Mouse (Mus musculus) intestine, embryonic 16.5 days (tissue): ENCODE data around the gene Myh9. TPM values are rescaled to one million over a fixed set of nuclear protein-coding genes. Genes with fewer than 3 reads are reported as not detected.
"Not testable (repeated sequence)": the region's sequence is repeated elsewhere in the genome, so short reads cannot be mapped to it uniquely, and the experiment has no call there.

Experiments used
- ATAC-seq: fragments of 200-750 bp; cut with Nextera tagmentation; 2 replicates; pipeline ENCODE4 v1.8.0; 2017; ENCODE audit warnings: moderate TSS enrichment, moderate library complexity
- H3K27ac ChIP-seq: fragments of 300-500 bp; sonication (generic); 2 replicates; pipeline ENCODE4 v1.5.1; 2014; ENCODE audit warnings: mild to moderate bottlenecking, low read length
- H3K27me3 ChIP-seq: fragments of 300-500 bp; sonication (generic); replicated peaks from 2 replicates; pipeline ENCODE4 v1.6.1; 2014; ENCODE audit warnings: low read length, control low read depth, mixed read lengths; ENCODE audit not compliant: control insufficient read depth, insufficient read depth
- H3K36me3 ChIP-seq: fragments of 300-500 bp; sonication (generic); 2 replicates; pipeline ENCODE4 v1.6.1; 2014; ENCODE audit warnings: low read length, control low read depth; ENCODE audit not compliant: control insufficient read depth, insufficient read depth
- H3K4me1 ChIP-seq: fragments of 300-500 bp; sonication (generic); 2 replicates; pipeline ENCODE4 v1.6.1; 2014; ENCODE audit warnings: low read length, control low read depth, mixed read lengths; ENCODE audit not compliant: control insufficient read depth, insufficient read depth
- H3K4me2 ChIP-seq: fragments of 300-500 bp; sonication (generic); 2 replicates; pipeline ENCODE4 v1.6.1; 2014; ENCODE audit warnings: low read depth, low read length, control low read depth
- H3K4me3 ChIP-seq: fragments of 300-500 bp; sonication (generic); 2 replicates; pipeline ENCODE4 v1.5.1; 2014; ENCODE audit warnings: mild to moderate bottlenecking, low read length
- H3K9ac ChIP-seq: fragments of 300-500 bp; sonication (generic); 2 replicates; pipeline ENCODE4 v1.6.1; 2014; ENCODE audit warnings: low read depth, low read length
- H3K9me3 ChIP-seq: fragments of 300-500 bp; sonication (generic); 2 replicates; pipeline ENCODE4 v1.6.1; 2016; ENCODE audit warnings: low read length, control low read depth; ENCODE audit not compliant: control insufficient read depth
- WGBS: fragments of 180-500 bp; shearing (Covaris S2); extraction: QIAGEN DNeasy Blood & Tissue Kit; methylation state at CpG from one replicate; pipeline ENCODE4 v1.1.7; 2014; 5-methylcytosine and 5-hydroxymethylcytosine counted together
- polyA plus RNA-seq: library from polyadenylated mRNA; unstranded; fragments of >200 nt; fragmentation: Nextera tagmentation; extraction: Ambion mirVana; gene quantifications from 2 replicates; pipeline ENCODE4 v1.2.1, GENCODE M21; 2015

Myh9 gene
- polyA plus RNA-seq, 1 experiment from 2014 or later, result 39.1 TPM

- no peak for ATAC-seq
- Histone ChIP-seq H3K27ac (peak overlapping the region; percentile 8; the same call in 1 of the 2 replicates), H3K9me3 (no peaks in the 10 kb centered on the region), H3K4me1 (peaks cover 17% of the 10 kb centered on the region), H3K4me3 (no peak overlapping the region), H3K4me2 (no peak overlapping the region), H3K27me3 (no peaks in the 10 kb centered on the region), H3K9ac (no peak overlapping the region), H3K36me3 (no peaks in the 10 kb centered on the region)
- 35% methylated on average over 4 of the region's 4 CpGs for WGBS
Observed at GRCm38 (mm10) chr15:77874310-77874709, 32.3 kb upstream of the Myh9 start.

DNA sequence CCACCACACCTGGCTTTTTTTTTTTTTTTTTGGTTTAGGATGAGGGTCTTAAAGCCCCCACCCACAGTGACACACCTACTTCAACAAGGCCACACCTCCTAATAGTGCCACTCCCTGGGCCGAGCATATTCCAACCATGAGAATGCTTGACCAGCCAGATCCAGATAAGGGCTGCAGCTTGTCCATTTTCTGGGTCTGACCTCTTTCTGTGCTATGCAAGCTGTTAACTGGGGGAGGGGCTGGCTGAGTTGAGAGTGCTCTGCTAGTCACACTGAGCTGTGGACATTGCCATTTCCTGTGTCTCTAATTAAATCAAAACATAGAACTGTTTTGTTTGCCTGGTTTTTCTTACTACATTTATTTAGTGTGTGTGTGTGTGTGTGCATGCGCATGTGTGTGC is 31.6 kb upstream of the Myh9 start:
- peaks cover 17% of the 10 kb centered on the region for H3K4me1 ChIP-seq
- H3K36me3 ChIP-seq, result no peaks in the 10 kb centered on the region
- peak overlapping the region; percentile 8; the same call in 1 of the 2 replicates for H3K27ac ChIP-seq
- H3K9ac ChIP-seq, result no peak overlapping the region
- 67% methylated on average over 2 of the region's 2 CpGs for WGBS
- no peak overlapping the region for H3K4me3 ChIP-seq
- ATAC-seq, result peak; percentile 12; the same call in 1 of the 2 replicates
- H3K27me3 ChIP-seq, result no peaks in the 10 kb centered on the region
- H3K4me2 ChIP-seq, result no peak overlapping the region
- no peaks in the 10 kb centered on the region for H3K9me3 ChIP-seq

- Histone ChIP-seq H3K4me1 (peaks cover 17% of the 10 kb centered on the region), H3K27me3 (no peaks in the 10 kb centered on the region), H3K4me3 (no peak overlapping the region), H3K36me3 (no peaks in the 10 kb centered on the region), H3K4me2 (no peak overlapping the region), H3K9me3 (no peaks in the 10 kb centered on the region), H3K9ac (no peak overlapping the region), H3K27ac (0 out of 2 replicates have a peak overlapping the region, but pooled peaks have one; percentile 12)
- 52% methylated on average over 3 of the region's 3 CpGs for WGBS
- ATAC-seq, result peak; percentile 83
Observed at GRCm38 (mm10) chr15:77872996-77873395, 31.0 kb upstream of the Myh9 start.

- Histone ChIP-seq H3K36me3 (no peaks in the 10 kb centered on the region), H3K4me2 (no peak overlapping the region), H3K27ac (no peak overlapping the region), H3K9ac (no peak overlapping the region), H3K4me1 (peaks cover 12% of the 10 kb centered on the region; the same call in 1 of the 2 replicates), H3K4me3 (no peak overlapping the region), H3K9me3 (no peaks in the 10 kb centered on the region), H3K27me3 (no peaks in the 10 kb centered on the region)
- ATAC-seq, result no peak
- WGBS, result 95% methylated on average over 5 of the region's 5 CpGs
Observed at GRCm38 (mm10) chr15:77868340-77868739, 26.4 kb upstream of the Myh9 start.

DNA sequence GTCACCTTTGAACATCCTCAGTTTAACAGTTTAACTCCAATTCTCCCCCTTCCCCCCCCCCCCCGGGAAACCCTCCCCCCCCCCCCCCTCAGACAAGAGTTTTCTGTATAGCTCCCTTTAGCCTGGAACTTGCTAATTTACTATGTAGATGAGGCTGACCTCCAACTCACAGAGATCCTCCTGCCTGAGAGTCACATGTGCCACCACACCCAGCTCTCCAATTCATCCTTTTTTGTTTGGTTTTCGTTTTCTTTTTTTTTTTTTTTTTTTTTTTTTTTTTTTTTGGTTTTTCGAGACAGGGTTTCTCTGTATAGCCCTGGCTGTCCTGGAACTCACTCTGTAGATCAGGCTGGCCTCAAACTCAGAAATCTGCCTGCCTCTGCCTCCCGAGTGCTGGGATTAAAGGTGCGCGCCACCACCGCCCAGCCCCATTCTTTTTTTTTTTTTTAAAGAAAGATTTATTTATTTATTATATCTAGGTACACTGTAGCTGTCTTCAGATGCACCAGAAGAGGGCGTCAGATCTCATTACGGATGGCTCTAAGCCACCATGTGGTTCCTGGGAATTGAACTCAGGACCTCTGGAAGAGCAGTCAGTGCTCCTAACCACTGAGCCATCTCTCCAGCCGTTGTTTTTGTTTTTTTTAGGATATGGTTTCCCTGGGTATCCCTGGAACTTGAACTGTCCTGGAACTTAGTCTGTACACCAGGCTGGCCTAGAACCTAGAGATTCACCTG is 25.4 kb upstream of the Myh9 start:
- H3K9me3 ChIP-seq, H3K36me3 ChIP-seq, H3K9ac ChIP-seq, H3K27me3 ChIP-seq, H3K27ac ChIP-seq, ATAC-seq, H3K4me2 ChIP-seq, H3K4me3 ChIP-seq: not testable (repeated sequence)
- peaks cover 12% of the 10 kb centered on the region; the same call in 1 of the 2 replicates for H3K4me1 ChIP-seq
- WGBS, result 78% methylated on average over 8 of the region's 10 CpGs

- Histone ChIP-seq H3K4me2 (no peak overlapping the region), H3K9me3 (no peaks in the 10 kb centered on the region), H3K9ac (0 out of 2 replicates have a peak overlapping the region, but pooled peaks have one; percentile 24), H3K36me3 (no peaks in the 10 kb centered on the region), H3K27ac (peak overlapping the region; percentile 77), H3K27me3 (no peaks in the 10 kb centered on the region), H3K4me1 (peaks cover 12% of the 10 kb centered on the region; the same call in 1 of the 2 replicates), H3K4me3 (no peak overlapping the region)
- WGBS, result 42% methylated on average over 11 of the region's 11 CpGs
- peak; percentile 84 for ATAC-seq
Observed at GRCm38 (mm10) chr15:77866583-77867220, 24.7 kb upstream of the Myh9 start.

DNA sequence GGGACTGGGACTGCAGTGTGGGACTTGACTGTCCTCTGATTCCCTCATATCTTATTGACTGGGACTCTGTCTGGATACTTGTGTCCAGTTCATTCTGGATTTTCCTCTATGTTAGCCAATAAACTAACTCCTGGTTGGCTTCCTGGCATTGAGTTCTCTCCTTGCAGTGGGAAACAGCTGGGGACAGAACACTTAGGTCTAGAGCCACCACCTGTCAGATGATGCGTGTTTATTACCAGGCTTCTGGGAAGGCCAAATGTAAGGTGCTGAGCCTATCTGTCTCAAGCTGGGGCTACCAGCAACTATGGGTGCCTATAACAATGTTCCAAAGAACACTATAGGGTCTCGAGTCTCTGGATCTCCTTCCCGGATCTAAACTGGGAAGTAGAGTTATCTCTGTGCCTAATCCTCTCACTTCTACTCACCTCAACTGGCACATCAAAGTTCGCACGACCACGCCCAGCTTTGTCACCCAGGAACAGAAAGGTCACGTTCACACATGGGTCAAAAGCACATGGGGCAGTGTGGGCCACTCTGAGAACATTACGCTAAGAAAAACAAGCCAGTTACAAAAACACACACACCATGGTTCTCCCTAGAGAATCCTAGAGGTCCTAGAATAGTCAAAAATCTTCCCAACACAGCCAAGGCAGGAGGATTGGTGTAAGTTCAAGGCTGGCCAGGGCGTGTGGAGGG is 22.2 kb upstream of the Myh9 start:
- no peak for ATAC-seq
- no peak overlapping the region for H3K4me2 ChIP-seq
- H3K36me3 ChIP-seq, result no peaks in the 10 kb centered on the region
- peaks cover 12% of the 10 kb centered on the region; the same call in 1 of the 2 replicates for H3K4me1 ChIP-seq
- no peak overlapping the region for H3K4me3 ChIP-seq
- no peaks in the 10 kb centered on the region for H3K27me3 ChIP-seq
- no peaks in the 10 kb centered on the region for H3K9me3 ChIP-seq
- H3K27ac ChIP-seq, result no peak overlapping the region
- H3K9ac ChIP-seq, result no peak overlapping the region
- WGBS, result 79% methylated on average over 9 of the region's 9 CpGs

- Histone ChIP-seq H3K9me3 (no peaks in the 10 kb centered on the region), H3K36me3 (no peaks in the 10 kb centered on the region), H3K27ac (no peak overlapping the region; the same call in 1 of the 2 replicates), H3K4me1 (peaks cover 12% of the 10 kb centered on the region), H3K27me3 (no peaks in the 10 kb centered on the region), H3K4me3 (no peak overlapping the region), H3K4me2 (no peak overlapping the region), H3K9ac (no peak overlapping the region)
- ATAC-seq, result no peak
- WGBS, result 83% methylated on average over 22 of the region's 22 CpGs
Observed at GRCm38 (mm10) chr15:77862991-77863972, 21.3 kb upstream of the Myh9 start.
